Mouse (Mus musculus): Measurements from ENCODE around the gene Rasl11a. TPM values are rescaled to one million over a fixed set of nuclear protein-coding genes. Genes with fewer than 3 reads are reported as not detected.

Gene Rasl11a
- total and polyA plus RNA-seq, 3 experiments = 0.25 to 0.42 TPM; not detected in 1

GRCm38 (mm10) chr5:146856106-146856505 is 11.2 kb downstream of the Rasl11a start:
- TF ChIP-seq NELFE (IDR thresholded peaks at IDR 0.05; ENCODE audit: low read depth, low read length) (no peak), CTCF (conservative IDR thresholded peaks at IDR 0.05 in 1 of 2, IDR thresholded peaks at IDR 0.05 in 1 of 2; ENCODE audit: low read depth in 2 of 2, low read length in 2 of 2) (peak; percentile 16 to 53; a peak in 1 of 4 replicates)
- in situ Hi-C loops (cut with MboI; ENCODE audit: low pct_ligation_motif_present, low pct_unique_long_range_greater_than_20kb, low sequenced_read_pairs) = loop anchor here (25.0 kb wide), 1 partner anchor 169 kb away; no protein-coding TSS in a partner anchor
- Histone ChIP-seq H3K4me2 (ENCODE audit: insufficient read depth, low read depth, poor library complexity, severe bottlenecking) (no peak overlapping the region), H3K9ac (ENCODE audit: insufficient read depth, low read depth) (no peak overlapping the region), H3K4me1 (ENCODE audit: control insufficient read depth in 1 of 2, insufficient read depth in 2 of 2) (peaks cover 18 to 41% of the 10 kb centered on the region in 2 experiments), H3K36me3 (replicated peaks in 1 of 2; ENCODE audit: control insufficient read depth in 1 of 2, insufficient read depth in 1 of 2, low read length in 1 of 2) (no peaks in the 10 kb centered on the region), H3K27ac (ENCODE audit: insufficient read depth, low read depth) (no peak overlapping the region), H3K27me3 (replicated peaks) (peaks cover 2% of the 10 kb centered on the region), H3K4me3 (replicated peaks in 1 of 3; ENCODE audit: low read depth in 2 of 3, low read length in 2 of 3, poor library complexity in 1 of 3) (no peak overlapping the region), H3K79me2 (replicated peaks; ENCODE audit: control insufficient read depth, extremely low read depth, insufficient read depth, poor library complexity, severe bottlenecking) (no peaks in the 10 kb centered on the region), H3K9me3 (replicated peaks; ENCODE audit: low read length) (peaks cover 6% of the 10 kb centered on the region)
- dilution Hi-C loops (cut with MboI; ENCODE audit: extremely low pct_ligation_motif_present, extremely low pct_unique_long_range_greater_than_20kb, low sequenced_read_pairs) = no loop called here
- no peak for DNase-seq (ENCODE audit: extremely low read depth)

- TF ChIP-seq ZMIZ1 (IDR thresholded peaks at IDR 0.05; ENCODE audit: low read depth, low read length) (no peak), TCF12 (IDR thresholded peaks at IDR 0.05; ENCODE audit: low read depth, low read length) (peak; percentile 40; the same call in 1 of the 2 replicates), RCOR1 (conservative IDR thresholded peaks at IDR 0.05; ENCODE audit: low read depth, low read length) (no peak), EP300 (IDR thresholded peaks at IDR 0.05; ENCODE audit: low read length) (peak; percentile 22; the same call in 1 of the 2 replicates), IRF4 (IDR thresholded peaks at IDR 0.05; ENCODE audit: low read depth, low read length) (peak; percentile 25; the same call in 1 of the 2 replicates), ETS1 (conservative IDR thresholded peaks at IDR 0.05; ENCODE audit: low read depth, low read length) (peak; percentile 78), MEF2A (IDR thresholded peaks at IDR 0.05; ENCODE audit: borderline replicate concordance, low read depth, low read length) (peak; percentile 57; the same call in 1 of the 2 replicates), ZNF384 (IDR thresholded peaks at IDR 0.05; ENCODE audit: low read depth, low read length) (no peak), BHLHE40 (IDR thresholded peaks at IDR 0.05; ENCODE audit: low read depth, low read length) (peak; percentile 68)
- peaks cover 2% of the 10 kb centered on the region for H3K27me3 ChIP-seq (replicated peaks)
- peaks cover 9% of the 10 kb centered on the region for H3K9me3 ChIP-seq (replicated peaks; ENCODE audit: low read length)
- dilution Hi-C loops (cut with MboI; ENCODE audit: extremely low pct_ligation_motif_present, extremely low pct_unique_long_range_greater_than_20kb, low sequenced_read_pairs) (no loop called here), in situ Hi-C loops (cut with MboI; ENCODE audit: low pct_ligation_motif_present, low pct_unique_long_range_greater_than_20kb, low sequenced_read_pairs) (loop anchor here (25.0 kb wide), 1 partner anchor 170 kb away; no protein-coding TSS in a partner anchor)
- no peak overlapping the region for H3K9ac ChIP-seq (ENCODE audit: insufficient read depth, low read depth)
- no peaks in the 10 kb centered on the region for H3K36me3 ChIP-seq (replicated peaks in 1 of 2; ENCODE audit: control insufficient read depth in 1 of 2, insufficient read depth in 1 of 2, low read length in 1 of 2)
- peak overlapping the region; percentile 17; the same call in 1 of the 2 replicates for H3K4me2 ChIP-seq (ENCODE audit: insufficient read depth, low read depth, poor library complexity, severe bottlenecking)
- H3K4me1 ChIP-seq (ENCODE audit: control insufficient read depth in 1 of 2, insufficient read depth in 2 of 2) = peaks cover 26 to 54% of the 10 kb centered on the region in 2 experiments
- DNase-seq (ENCODE audit: extremely low read depth) = peak; percentile 72
- H3K4me3 ChIP-seq (replicated peaks in 1 of 3; ENCODE audit: low read depth in 2 of 3, low read length in 2 of 3, poor library complexity in 1 of 3) = no peak overlapping the region
- no peak overlapping the region for H3K27ac ChIP-seq (ENCODE audit: insufficient read depth, low read depth)
- H3K79me2 ChIP-seq (replicated peaks; ENCODE audit: control insufficient read depth, extremely low read depth, insufficient read depth, poor library complexity, severe bottlenecking) = no peaks in the 10 kb centered on the region
These were observed 12.7 kb downstream of the Rasl11a start for GRCm38 (mm10) chr5:146857620-146858019.

DNA sequence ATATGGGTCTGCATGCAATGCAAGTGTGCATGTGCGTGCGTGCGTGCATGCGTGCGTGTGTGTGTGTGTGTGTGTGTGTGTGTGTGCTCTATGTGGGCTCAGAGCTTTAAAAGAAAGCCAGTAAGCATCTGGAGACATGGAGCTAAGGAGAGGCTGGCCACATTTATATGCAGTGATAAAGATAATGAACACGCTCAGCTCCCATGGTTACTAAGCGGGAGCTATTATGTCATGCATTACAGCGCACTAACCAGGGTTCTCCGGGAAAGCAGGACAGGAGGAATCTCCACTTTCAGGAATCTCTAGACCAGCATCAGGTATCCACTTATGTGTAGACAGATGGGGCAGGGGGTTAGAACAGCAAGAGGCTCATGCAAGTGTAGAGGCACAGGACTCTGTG is 13.9 kb downstream of the Rasl11a start:
- dilution Hi-C loops (cut with MboI; ENCODE audit: extremely low pct_ligation_motif_present, extremely low pct_unique_long_range_greater_than_20kb, low sequenced_read_pairs) (no loop called here), in situ Hi-C loops (cut with MboI; ENCODE audit: low pct_ligation_motif_present, low pct_unique_long_range_greater_than_20kb, low sequenced_read_pairs) (loop anchor here (25.0 kb wide), 1 partner anchor 171 kb away; no protein-coding TSS in a partner anchor)
- H3K36me3 ChIP-seq (replicated peaks in 1 of 2; ENCODE audit: control insufficient read depth in 1 of 2, insufficient read depth in 1 of 2, low read length in 1 of 2) = no peaks in the 10 kb centered on the region
- H3K27ac ChIP-seq (ENCODE audit: insufficient read depth, low read depth) = no peak overlapping the region
- TF ChIP-seq EP300 (IDR thresholded peaks at IDR 0.05; ENCODE audit: low read length) (no peak), POLR2A (IDR thresholded peaks at IDR 0.05; ENCODE audit: low read depth, low read length) (no peak), MAX (IDR thresholded peaks at IDR 0.05; ENCODE audit: low read length) (no peak), BHLHE40 (IDR thresholded peaks at IDR 0.05; ENCODE audit: low read depth, low read length) (no peak), JUND (conservative IDR thresholded peaks at IDR 0.05; ENCODE audit: low read depth, low read length) (no peak), UBTF (IDR thresholded peaks at IDR 0.05; ENCODE audit: low read depth, low read length) (no peak), PAX5 (IDR thresholded peaks at IDR 0.05; ENCODE audit: low read length) (no peak), SIN3A (IDR thresholded peaks at IDR 0.05; ENCODE audit: low read length) (no peak), CHD2 (IDR thresholded peaks at IDR 0.05; ENCODE audit: low read length) (no peak), IRF4 (IDR thresholded peaks at IDR 0.05; ENCODE audit: low read depth, low read length) (no peak), GABPA (IDR thresholded peaks at IDR 0.05; ENCODE audit: insufficient replicate concordance, low read depth, low read length) (no peak), MEF2A (IDR thresholded peaks at IDR 0.05; ENCODE audit: borderline replicate concordance, low read depth, low read length) (no peak), MAZ (IDR thresholded peaks at IDR 0.05; ENCODE audit: low read depth, low read length) (no peak)
- H3K79me2 ChIP-seq (replicated peaks; ENCODE audit: control insufficient read depth, extremely low read depth, insufficient read depth, poor library complexity, severe bottlenecking) = no peaks in the 10 kb centered on the region
- no peaks in the 10 kb centered on the region for H3K27me3 ChIP-seq (replicated peaks)
- H3K9me3 ChIP-seq (replicated peaks; ENCODE audit: low read length) = peaks cover 9% of the 10 kb centered on the region
- H3K9ac ChIP-seq (ENCODE audit: insufficient read depth, low read depth) = no peak overlapping the region
- no peak overlapping the region for H3K4me3 ChIP-seq (replicated peaks in 1 of 3; ENCODE audit: low read depth in 2 of 3, low read length in 2 of 3, poor library complexity in 1 of 3)
- no peak overlapping the region for H3K4me2 ChIP-seq (ENCODE audit: insufficient read depth, low read depth, poor library complexity, severe bottlenecking)
- DNase-seq (ENCODE audit: extremely low read depth) = no peak
- H3K4me1 ChIP-seq (ENCODE audit: control insufficient read depth in 1 of 2, insufficient read depth in 2 of 2) = peaks cover 26 to 54% of the 10 kb centered on the region in 2 experiments

Data from CH12.LX (cell line).